20 mouse cellular contexts compared by ENCODE assay signal in genomic region chr19:41418786-41419185, GRCm38 (mm10). TPM values are rescaled to one million over a fixed set of nuclear protein-coding genes. Genes with fewer than 3 reads are reported as not detected.
A peak's percentile ranks its signal among the peaks of the same experiment; 100 is the strongest.
DNase-seq lines count a peak whose midpoint lies in the region; ATAC-seq lines count a peak whose summit lies in the region.
"Had no signal": no experiment of that assay in that cellular context is flagged by ENCODE, and none has a peak within 500 bp of the region (broad histone marks: within the 10 kb centered on the region; RNA-seq: fewer than 3 reads in every experiment).

No protein-coding gene starts in this region.

- H3K4me1 ChIP-seq in forebrain, embryonic 10.5 days: peaks cover 17% of the 10 kb centered on the region
- H3K4me1 ChIP-seq in forebrain, embryonic 12.5 days: no peaks in the 10 kb centered on the region
- H3K4me1 ChIP-seq in heart, embryonic 10.5 days: no peaks in the 10 kb centered on the region
- no peaks in the 10 kb centered on the region for H3K4me1 ChIP-seq in heart, embryonic 11.5 days (ENCODE audit: control insufficient read depth, insufficient read depth, low read length)
- no peaks in the 10 kb centered on the region for H3K4me1 ChIP-seq in midbrain, embryonic 11.5 days (ENCODE audit: control insufficient read depth, insufficient read depth, low read length)
- no peaks in the 10 kb centered on the region for H3K4me1 ChIP-seq in midbrain, embryonic 14.5 days (ENCODE audit: control insufficient read depth, insufficient read depth, low read length)
- H3K4me1 ChIP-seq: embryonic facial prominence, embryonic 10.5 days; embryonic facial prominence, embryonic 12.5 days; forebrain, embryonic 13.5 days; forebrain, embryonic 15.5 days had no signal

- no peaks in the 10 kb centered on the region for H3K9me3 ChIP-seq in forebrain, embryonic 10.5 days
- H3K9me3 ChIP-seq in forebrain, embryonic 12.5 days: peaks cover 1% of the 10 kb centered on the region; the same call in 1 of the 2 replicates
- no peaks in the 10 kb centered on the region for H3K9me3 ChIP-seq in heart, embryonic 10.5 days
- H3K9me3 ChIP-seq in heart, embryonic 11.5 days (replicated peaks; ENCODE audit: control insufficient read depth, low read length): no peaks in the 10 kb centered on the region
- H3K9me3 ChIP-seq in midbrain, embryonic 11.5 days (ENCODE audit: control insufficient read depth, low read length): no peaks in the 10 kb centered on the region; the same call in 1 of the 2 replicates
- peaks cover 2% of the 10 kb centered on the region; the same call in 1 of the 2 replicates for H3K9me3 ChIP-seq in midbrain, embryonic 14.5 days (ENCODE audit: control insufficient read depth, low read length)
- H3K9me3 ChIP-seq: embryonic facial prominence, embryonic 12.5 days; forebrain, embryonic 13.5 days; G1E had no signal

- no peak for DNase-seq in forebrain, embryonic 10.5 days (ENCODE audit: extremely low spot score, low spot score)
- DNase-seq in heart, embryonic 10.5 days (ENCODE audit: low spot score): peak; percentile 48
- peak; percentile 62 for DNase-seq in midbrain, embryonic 11.5 days (ENCODE audit: low spot score, missing footprints)
- DNase-seq in midbrain, embryonic 14.5 days: no peak
- DNase-seq: B cell, adult 2 months; cerebellum, adult 11-12 months; cerebellum, adult 2 months; cerebellum, adult 9-10 months; cerebellum, postnatal 10 days; cerebellum, postnatal 25 days; forebrain, postnatal 0 days had no signal

- 78% methylated on average over 2 of the region's 2 CpGs for WGBS in forebrain, embryonic 10.5 days
- 74% methylated on average over 2 of the region's 2 CpGs for WGBS in forebrain, embryonic 12.5 days
- 56% methylated on average over 2 of the region's 2 CpGs for WGBS in heart, embryonic 10.5 days
- 64% methylated on average over 2 of the region's 2 CpGs for WGBS in heart, embryonic 11.5 days (ENCODE audit: insufficient replicate concordance)
- WGBS in midbrain, embryonic 11.5 days: 77% methylated on average over 2 of the region's 2 CpGs
- WGBS in midbrain, embryonic 14.5 days: 77% methylated on average over 2 of the region's 2 CpGs

- 0 out of 2 replicates have a peak overlapping the region, but pooled peaks have one; percentile 15 for H3K27ac ChIP-seq in forebrain, embryonic 10.5 days
- H3K27ac ChIP-seq in forebrain, embryonic 12.5 days: no peak overlapping the region
- no peak overlapping the region for H3K27ac ChIP-seq in heart, embryonic 10.5 days
- no peak overlapping the region for H3K27ac ChIP-seq in heart, embryonic 11.5 days (ENCODE audit: low read depth, low read length)
- no peak overlapping the region for H3K27ac ChIP-seq in midbrain, embryonic 11.5 days (ENCODE audit: low read depth, low read length)
- no peak overlapping the region for H3K27ac ChIP-seq in midbrain, embryonic 14.5 days (replicated peaks; ENCODE audit: low read depth, low read length)
- H3K27ac ChIP-seq: embryonic facial prominence, embryonic 10.5 days; embryonic facial prominence, embryonic 12.5 days; forebrain, embryonic 13.5 days; forebrain, embryonic 15.5 days had no signal

- H3K36me3 ChIP-seq in forebrain, embryonic 10.5 days (replicated peaks): no peaks in the 10 kb centered on the region
- H3K36me3 ChIP-seq in forebrain, embryonic 12.5 days (replicated peaks): no peaks in the 10 kb centered on the region
- no peaks in the 10 kb centered on the region for H3K36me3 ChIP-seq in heart, embryonic 10.5 days
- no peaks in the 10 kb centered on the region for H3K36me3 ChIP-seq in heart, embryonic 11.5 days (ENCODE audit: control insufficient read depth, insufficient read depth, low read length)
- no peaks in the 10 kb centered on the region for H3K36me3 ChIP-seq in midbrain, embryonic 11.5 days (ENCODE audit: control insufficient read depth, insufficient read depth, low read length)
- no peaks in the 10 kb centered on the region for H3K36me3 ChIP-seq in midbrain, embryonic 14.5 days (ENCODE audit: control insufficient read depth, insufficient read depth, low read length)
- H3K36me3 ChIP-seq: embryonic facial prominence, embryonic 10.5 days; embryonic facial prominence, embryonic 12.5 days; forebrain, embryonic 15.5 days; G1E had no signal

- no peak for ATAC-seq in forebrain, embryonic 12.5 days (ENCODE audit: low FRiP score)
- no peak for ATAC-seq in heart, embryonic 11.5 days (replicated peaks; ENCODE audit: insufficient number of reproducible peaks, low FRiP score, low TSS enrichment)
- no peak for ATAC-seq in midbrain, embryonic 11.5 days (ENCODE audit: low FRiP score)
- no peak for ATAC-seq in midbrain, embryonic 14.5 days (ENCODE audit: low FRiP score, low TSS enrichment)
- ATAC-seq: CD4-positive, CD25-positive, alpha-beta regulatory T cell, adult 4 months; forebrain, embryonic 13.5 days; forebrain, embryonic 15.5 days; forebrain, postnatal 0 days had no signal

- H3K4me2 ChIP-seq in forebrain, embryonic 12.5 days: no peak overlapping the region
- no peak overlapping the region for H3K4me2 ChIP-seq in heart, embryonic 11.5 days
- no peak overlapping the region for H3K4me2 ChIP-seq in midbrain, embryonic 11.5 days
- H3K4me2 ChIP-seq in midbrain, embryonic 14.5 days (ENCODE audit: low read length): no peak overlapping the region
- H3K4me2 ChIP-seq: embryonic facial prominence, embryonic 12.5 days; forebrain, embryonic 13.5 days; forebrain, embryonic 15.5 days had no signal

- H3K27me3 ChIP-seq in forebrain, embryonic 10.5 days (ENCODE audit: poor library complexity, severe bottlenecking): no peaks in the 10 kb centered on the region
- H3K27me3 ChIP-seq in forebrain, embryonic 12.5 days: no peaks in the 10 kb centered on the region
- no peaks in the 10 kb centered on the region for H3K27me3 ChIP-seq in heart, embryonic 10.5 days (ENCODE audit: insufficient read depth, poor library complexity, severe bottlenecking)
- H3K27me3 ChIP-seq in heart, embryonic 11.5 days (ENCODE audit: control insufficient read depth, insufficient read depth, low read length): no peaks in the 10 kb centered on the region
- no peaks in the 10 kb centered on the region for H3K27me3 ChIP-seq in midbrain, embryonic 11.5 days (ENCODE audit: control insufficient read depth, insufficient read depth, low read length)
- no peaks in the 10 kb centered on the region for H3K27me3 ChIP-seq in midbrain, embryonic 14.5 days (ENCODE audit: control insufficient read depth, insufficient read depth, low read length)
- H3K27me3 ChIP-seq: CH12.LX; embryonic facial prominence, embryonic 12.5 days; forebrain, embryonic 13.5 days; forebrain, embryonic 15.5 days had no signal

- H3K4me3 ChIP-seq in forebrain, embryonic 10.5 days: no peak overlapping the region
- no peak overlapping the region for H3K4me3 ChIP-seq in forebrain, embryonic 12.5 days (replicated peaks)
- no peak overlapping the region for H3K4me3 ChIP-seq in heart, embryonic 10.5 days
- no peak overlapping the region for H3K4me3 ChIP-seq in heart, embryonic 11.5 days (ENCODE audit: low read depth, low read length)
- H3K4me3 ChIP-seq in midbrain, embryonic 11.5 days (ENCODE audit: low read depth, low read length): no peak overlapping the region
- no peak overlapping the region for H3K4me3 ChIP-seq in midbrain, embryonic 14.5 days (replicated peaks; ENCODE audit: low read depth, low read length)
- H3K4me3 ChIP-seq: embryonic facial prominence, embryonic 10.5 days; embryonic facial prominence, embryonic 12.5 days; forebrain, embryonic 13.5 days; forebrain, embryonic 15.5 days had no signal

- no peak overlapping the region for H3K9ac ChIP-seq in forebrain, embryonic 12.5 days
- H3K9ac ChIP-seq in heart, embryonic 11.5 days (ENCODE audit: low read depth, low read length): no peak overlapping the region
- H3K9ac ChIP-seq in midbrain, embryonic 11.5 days (ENCODE audit: low read length): no peak overlapping the region
- no peak overlapping the region for H3K9ac ChIP-seq in midbrain, embryonic 14.5 days (replicated peaks; ENCODE audit: low read length)
- H3K9ac ChIP-seq: embryonic facial prominence, embryonic 12.5 days; forebrain, embryonic 13.5 days; forebrain, embryonic 15.5 days; forebrain, postnatal 0 days had no signal

RNA-seq across cellular contexts. Expression of gene Pik3ap1, which starts 33.9 kb away (rescaled TPM):
- 1.9 and 2.4 TPM in 2 replicates for polyA plus RNA-seq in forebrain, embryonic 10.5 days (2016; fragmentation: Nextera tagmentation; extraction: Ambion mirVana)
- polyA plus RNA-seq in forebrain, embryonic 12.5 days (2016; fragmentation: Nextera tagmentation; extraction: Ambion mirVana): 2.1 and 2.6 TPM in 2 replicates
- polyA plus RNA-seq in heart, embryonic 10.5 days (2016; fragmentation: Nextera tagmentation; extraction: Ambion mirVana): 0.83 and 1.1 TPM in 2 replicates
- polyA plus RNA-seq in heart, embryonic 11.5 days (2014; fragmentation: Nextera tagmentation; extraction: Ambion mirVana): 1.3 TPM in 2 replicates
- 3.4 and 4.6 TPM in 2 replicates for polyA plus RNA-seq in midbrain, embryonic 11.5 days (2014; fragmentation: Nextera tagmentation; extraction: Ambion mirVana)
- polyA plus RNA-seq in midbrain, embryonic 14.5 days (2014; fragmentation: Nextera tagmentation; extraction: Ambion mirVana): 1.1 and 2.9 TPM in 2 replicates

Comparison
In these comparisons a context has a peak if more than half of its experiments do, and no peak if none do; other contexts are left out.
1. DNase-seq: peak in heart, embryonic 10.5 days (single experiment) and midbrain, embryonic 11.5 days (single experiment); none in forebrain, embryonic 10.5 days (single experiment) and midbrain, embryonic 14.5 days (single experiment).